Mouse (Mus musculus): ENCODE measurements around the gene Zfp553. TPM values are rescaled to one million over a fixed set of nuclear protein-coding genes. Genes with fewer than 3 reads are reported as not detected.

Zfp553 gene
- polyA plus RNA-seq, 1 experiment, result 57.0 TPM

DNA sequence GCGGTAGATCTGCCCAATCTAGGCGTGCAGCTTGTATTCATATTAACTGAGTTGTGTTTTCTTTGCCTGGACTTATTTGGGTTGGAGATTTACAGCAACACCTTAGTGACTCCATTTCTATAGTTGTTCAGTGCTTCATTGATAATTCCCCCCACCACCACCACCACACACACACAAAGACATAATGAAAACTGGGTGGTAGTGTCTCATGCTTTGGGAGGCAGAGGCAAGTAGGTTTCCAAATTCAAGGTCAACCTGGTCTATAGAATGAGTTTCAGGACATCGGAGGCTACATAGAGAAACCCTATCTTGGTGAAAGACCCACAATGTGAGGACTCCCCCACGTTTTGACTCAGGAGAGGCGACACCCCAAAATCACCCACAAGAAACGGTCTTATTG, 8.2 kb upstream of the Zfp553 start:
- Histone ChIP-seq H3K9ac (ENCODE audit: low read depth, poor library complexity, severe bottlenecking) (peak overlapping the region; percentile 52), H3K27ac (ENCODE audit: insufficient read depth, low read length) (peak overlapping the region; percentile 99), H3K4me1 (ENCODE audit: control insufficient read depth, insufficient read depth, low read length) (peaks cover 7% of the 10 kb centered on the region), H3K27me3 (ENCODE audit: control insufficient read depth, insufficient read depth, low read length, poor library complexity, severe bottlenecking) (no peaks in the 10 kb centered on the region), H3K36me3 (ENCODE audit: control insufficient read depth, insufficient read depth, low read length, poor library complexity, severe bottlenecking) (0 out of 2 replicates have a peak, but pooled peaks cover 2% of the 10 kb centered on the region), H3K4me3 (ENCODE audit: low read depth, low read length) (peak overlapping the region; percentile 18; the same call in 1 of the 2 replicates), H3K9me3 (replicated peaks; ENCODE audit: control insufficient read depth, insufficient read depth, low read length, poor library complexity, severe bottlenecking) (no peaks in the 10 kb centered on the region)
- TF ChIP-seq EP300 (IDR thresholded peaks at IDR 0.05; ENCODE audit: insufficient read depth, low read depth, low read length) (no peak), CTCF (IDR thresholded peaks at IDR 0.05; ENCODE audit: low read depth, low read length) (no peak), POLR2A (IDR thresholded peaks at IDR 0.05; ENCODE audit: insufficient read depth, low read length) (no peak)

DNA sequence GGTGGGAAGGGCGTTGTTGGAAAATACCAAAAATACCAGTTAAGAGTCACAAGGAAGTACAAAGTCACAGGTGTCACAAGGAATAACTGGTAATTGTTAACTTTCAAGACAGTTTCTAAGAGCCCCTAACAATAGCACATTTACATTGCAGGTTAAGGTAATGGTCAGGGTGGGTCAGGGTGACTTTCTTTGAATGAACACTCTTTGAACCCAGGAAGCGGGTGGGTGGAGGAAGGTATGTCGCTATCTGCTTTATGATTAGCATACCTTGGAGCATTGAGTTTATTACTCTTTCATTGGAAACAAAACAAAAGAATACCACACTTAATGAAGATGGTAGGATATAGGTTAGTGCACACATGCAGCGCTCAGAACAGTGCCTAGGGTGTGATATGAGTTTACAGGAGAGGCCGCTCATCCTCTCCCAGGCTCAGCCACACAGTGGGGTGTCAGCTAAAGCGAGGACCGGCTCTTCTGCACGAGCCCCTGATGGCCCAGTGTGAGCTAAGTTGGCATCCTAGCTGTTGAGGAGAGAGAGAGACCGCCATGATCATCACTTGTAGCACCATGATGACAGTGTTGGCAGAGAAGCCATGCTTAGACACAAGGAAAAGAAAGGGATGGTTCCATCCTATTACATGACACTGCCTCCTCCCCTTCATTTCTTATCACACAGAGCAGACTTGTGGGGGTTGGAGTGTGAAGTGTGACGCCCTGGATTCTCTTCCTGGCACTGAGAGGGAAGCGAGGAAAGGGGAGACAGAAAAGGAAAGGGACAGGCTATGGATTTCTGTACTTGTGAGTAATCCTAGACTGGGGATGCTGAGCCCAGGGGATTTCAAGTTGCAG, 7.5 kb upstream of the Zfp553 start:
- Histone ChIP-seq H3K27ac (ENCODE audit: insufficient read depth, low read length) (peak overlapping the region; percentile 99), H3K36me3 (ENCODE audit: control insufficient read depth, insufficient read depth, low read length, poor library complexity, severe bottlenecking) (0 out of 2 replicates have a peak, but pooled peaks cover 2% of the 10 kb centered on the region)

DNA sequence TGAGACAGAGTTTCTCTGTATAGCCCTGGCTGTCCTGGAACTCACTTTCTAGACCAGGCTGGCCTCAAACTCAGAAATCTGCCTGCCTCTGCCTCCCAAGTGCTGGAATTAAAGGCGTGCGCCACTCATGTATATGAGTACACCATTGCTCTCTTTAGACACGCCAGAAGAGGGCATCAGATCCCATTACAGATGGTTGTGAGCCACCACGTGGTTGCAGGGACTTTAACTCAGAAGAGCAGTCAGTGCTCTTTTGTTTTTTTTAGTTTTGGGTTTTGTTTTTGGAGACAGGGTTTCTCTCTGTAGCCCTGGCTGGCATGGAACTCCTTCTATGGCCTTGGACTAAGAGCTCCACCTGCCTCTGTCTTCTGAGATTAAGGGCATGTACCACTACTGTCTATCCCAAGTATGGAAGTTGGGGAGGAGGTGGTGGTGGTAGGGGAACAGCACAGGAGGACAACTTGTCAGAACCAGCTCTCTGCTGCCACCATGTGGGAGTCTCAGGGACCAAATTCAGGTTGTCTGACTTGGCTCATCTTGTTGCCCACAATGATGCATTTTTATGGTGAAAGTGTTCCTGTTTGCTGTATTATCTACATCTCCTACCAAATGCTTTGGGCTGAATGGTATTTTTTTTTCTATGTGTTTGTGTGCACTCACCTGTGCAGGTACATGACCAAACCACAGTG, 4.1 kb upstream of the Zfp553 start:
- TF ChIP-seq POLR2A (IDR thresholded peaks at IDR 0.05; ENCODE audit: insufficient read depth, low read length), result no peak
- peak; percentile 89 for TF ChIP-seq CTCF (IDR thresholded peaks at IDR 0.05; ENCODE audit: low read depth, low read length)
- Histone ChIP-seq H3K4me1 (ENCODE audit: control insufficient read depth, insufficient read depth, low read length) (peaks cover 7% of the 10 kb centered on the region), H3K4me3 (ENCODE audit: low read depth, low read length) (no peak overlapping the region), H3K27me3 (ENCODE audit: control insufficient read depth, insufficient read depth, low read length, poor library complexity, severe bottlenecking) (no peaks in the 10 kb centered on the region), H3K36me3 (ENCODE audit: control insufficient read depth, insufficient read depth, low read length, poor library complexity, severe bottlenecking) (peaks cover 8% of the 10 kb centered on the region), H3K9me3 (replicated peaks; ENCODE audit: control insufficient read depth, insufficient read depth, low read length, poor library complexity, severe bottlenecking) (no peaks in the 10 kb centered on the region), H3K9ac (ENCODE audit: low read depth, poor library complexity, severe bottlenecking) (0 out of 2 replicates have a peak overlapping the region, but pooled peaks have one; percentile 95), H3K27ac (ENCODE audit: insufficient read depth, low read length) (peak overlapping the region; percentile 88)

More for the DNA sequence above, 7.5 kb upstream of the Zfp553 start:
- peak; percentile 96 for TF ChIP-seq EP300 (IDR thresholded peaks at IDR 0.05; ENCODE audit: insufficient read depth, low read depth, low read length)
- no peak for TF ChIP-seq POLR2A (IDR thresholded peaks at IDR 0.05; ENCODE audit: insufficient read depth, low read length)
- no peak for TF ChIP-seq CTCF (IDR thresholded peaks at IDR 0.05; ENCODE audit: low read depth, low read length)
- H3K9me3 ChIP-seq (replicated peaks; ENCODE audit: control insufficient read depth, insufficient read depth, low read length, poor library complexity, severe bottlenecking), result no peaks in the 10 kb centered on the region
- peak overlapping the region; percentile 1; the same call in 1 of the 2 replicates for H3K4me3 ChIP-seq (ENCODE audit: low read depth, low read length)
- no peaks in the 10 kb centered on the region for H3K27me3 ChIP-seq (ENCODE audit: control insufficient read depth, insufficient read depth, low read length, poor library complexity, severe bottlenecking)
- peak overlapping the region; percentile 35 for H3K9ac ChIP-seq (ENCODE audit: low read depth, poor library complexity, severe bottlenecking)
- peaks cover 7% of the 10 kb centered on the region for H3K4me1 ChIP-seq (ENCODE audit: control insufficient read depth, insufficient read depth, low read length)

DNA sequence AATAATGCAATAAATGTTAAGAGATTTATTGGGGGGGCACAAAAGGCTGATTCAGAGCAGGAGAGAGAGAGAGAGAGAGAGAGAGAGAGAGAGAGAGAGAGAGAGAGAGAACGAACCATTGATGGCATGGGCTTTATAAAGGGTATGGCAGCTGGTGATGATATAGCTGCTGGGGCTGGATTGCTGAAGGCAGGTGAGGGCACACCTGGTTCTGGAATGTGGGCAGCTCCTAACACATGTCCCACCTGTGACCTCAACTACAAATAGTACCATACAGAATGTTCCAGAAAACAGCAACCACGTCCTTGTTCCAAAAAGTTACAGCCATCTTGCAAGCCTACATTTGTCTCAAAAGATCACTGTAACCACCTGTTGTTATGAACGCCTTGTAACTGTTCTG, 1.5 kb upstream of the Zfp553 start:
- Histone ChIP-seq H3K4me3 (ENCODE audit: low read depth, low read length) (peak overlapping the region; percentile 89), H3K9me3 (replicated peaks; ENCODE audit: control insufficient read depth, insufficient read depth, low read length, poor library complexity, severe bottlenecking) (no peaks in the 10 kb centered on the region), H3K27me3 (ENCODE audit: control insufficient read depth, insufficient read depth, low read length, poor library complexity, severe bottlenecking) (no peaks in the 10 kb centered on the region), H3K27ac (ENCODE audit: insufficient read depth, low read length) (peak overlapping the region; percentile 88), H3K4me1 (ENCODE audit: control insufficient read depth, insufficient read depth, low read length) (peaks cover 2% of the 10 kb centered on the region), H3K9ac (ENCODE audit: low read depth, poor library complexity, severe bottlenecking) (peak overlapping the region; percentile 95), H3K36me3 (ENCODE audit: control insufficient read depth, insufficient read depth, low read length, poor library complexity, severe bottlenecking) (peaks cover 22% of the 10 kb centered on the region)
- TF ChIP-seq CTCF (IDR thresholded peaks at IDR 0.05; ENCODE audit: low read depth, low read length) (no peak), POLR2A (IDR thresholded peaks at IDR 0.05; ENCODE audit: insufficient read depth, low read length) (no peak), EP300 (IDR thresholded peaks at IDR 0.05; ENCODE audit: insufficient read depth, low read depth, low read length) (0 out of 2 replicates have a peak, but pooled peaks have one; percentile 23)

DNA sequence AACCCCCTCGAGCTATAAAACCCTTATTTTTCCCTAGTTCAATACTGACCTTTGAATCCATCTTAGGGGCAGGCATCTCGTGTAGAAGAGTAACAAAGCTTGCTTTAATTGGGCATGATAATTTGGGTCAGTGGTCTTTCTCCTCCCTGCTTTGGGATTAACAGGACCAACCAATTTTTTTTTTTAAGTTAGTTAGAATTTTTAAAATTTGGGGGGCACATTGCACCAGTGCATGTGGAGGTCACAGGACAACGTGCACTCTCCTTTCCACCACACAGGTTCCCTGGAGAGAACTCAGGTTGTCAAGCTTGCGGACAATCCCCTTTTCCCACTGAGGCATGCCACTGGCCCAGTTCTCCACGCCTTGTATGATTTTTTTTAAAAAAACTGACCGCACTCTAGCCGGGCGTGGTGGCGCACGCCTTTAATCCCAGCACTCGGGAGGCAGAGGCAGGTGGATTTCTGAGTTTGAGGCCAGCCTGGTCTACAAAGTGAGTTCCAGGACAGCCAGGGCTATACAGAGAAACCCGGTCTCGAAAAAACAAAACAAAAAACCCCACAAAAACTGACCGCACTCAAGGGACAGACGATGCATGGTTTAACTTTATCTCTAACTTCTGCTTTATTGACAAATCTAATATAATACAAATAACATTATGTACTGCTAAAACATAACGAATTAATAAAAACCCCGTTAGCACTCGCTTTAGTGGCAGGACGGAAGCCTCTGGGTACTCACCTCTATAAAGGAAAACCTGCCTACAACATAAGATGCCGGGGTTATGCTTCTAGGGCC, 837 bp upstream of the Zfp553 start:
- Histone ChIP-seq H3K27ac (ENCODE audit: insufficient read depth, low read length) (peak overlapping the region; percentile 88), H3K4me1 (ENCODE audit: control insufficient read depth, insufficient read depth, low read length) (no peaks in the 10 kb centered on the region), H3K9ac (ENCODE audit: low read depth, poor library complexity, severe bottlenecking) (peak overlapping the region; percentile 95), H3K27me3 (ENCODE audit: control insufficient read depth, insufficient read depth, low read length, poor library complexity, severe bottlenecking) (no peaks in the 10 kb centered on the region), H3K36me3 (ENCODE audit: control insufficient read depth, insufficient read depth, low read length, poor library complexity, severe bottlenecking) (peaks cover 29% of the 10 kb centered on the region), H3K9me3 (replicated peaks; ENCODE audit: control insufficient read depth, insufficient read depth, low read length, poor library complexity, severe bottlenecking) (no peaks in the 10 kb centered on the region), H3K4me3 (ENCODE audit: low read depth, low read length) (peak overlapping the region; percentile 89)
- no peak for TF ChIP-seq POLR2A (IDR thresholded peaks at IDR 0.05; ENCODE audit: insufficient read depth, low read length)
- TF ChIP-seq CTCF (IDR thresholded peaks at IDR 0.05; ENCODE audit: low read depth, low read length), result no peak
- no peak for TF ChIP-seq EP300 (IDR thresholded peaks at IDR 0.05; ENCODE audit: insufficient read depth, low read depth, low read length)

Data from ES-Bruce4 (cell line).